Mouse (Mus musculus): ENCODE measurements around the gene Stat2. TPM values are rescaled to one million over a fixed set of nuclear protein-coding genes. Genes with fewer than 3 reads are reported as not detected.

The Stat2 gene
- polyA plus RNA-seq, 1 experiment from 2014 or later, result 12.0 TPM

- Histone ChIP-seq H3K9me3 (ENCODE audit: control insufficient read depth, low read length) (no peaks in the 10 kb centered on the region), H3K27ac (ENCODE audit: low read depth) (no peak overlapping the region), H3K4me2 (ENCODE audit: low read length) (no peak overlapping the region), H3K4me3 (ENCODE audit: low read depth, low read length) (no peak overlapping the region), H3K36me3 (ENCODE audit: control insufficient read depth, insufficient read depth, low read length) (no peaks in the 10 kb centered on the region), H3K27me3 (replicated peaks; ENCODE audit: control insufficient read depth, insufficient read depth, low read length) (no peaks in the 10 kb centered on the region), H3K4me1 (replicated peaks; ENCODE audit: control insufficient read depth, insufficient read depth, low read length) (peaks cover 16% of the 10 kb centered on the region), H3K9ac (ENCODE audit: low read length) (no peak overlapping the region)
- DNase-seq (ENCODE audit: low spot score), result no peak
- WGBS, result 63% methylated on average over 6 of the region's 6 CpGs
- no peak for ATAC-seq (replicated peaks; ENCODE audit: low FRiP score, low TSS enrichment, low read depth)
Measured at GRCm38 (mm10) chr10:128298243-128298642, 27.9 kb downstream of the Stat2 start.

DNA sequence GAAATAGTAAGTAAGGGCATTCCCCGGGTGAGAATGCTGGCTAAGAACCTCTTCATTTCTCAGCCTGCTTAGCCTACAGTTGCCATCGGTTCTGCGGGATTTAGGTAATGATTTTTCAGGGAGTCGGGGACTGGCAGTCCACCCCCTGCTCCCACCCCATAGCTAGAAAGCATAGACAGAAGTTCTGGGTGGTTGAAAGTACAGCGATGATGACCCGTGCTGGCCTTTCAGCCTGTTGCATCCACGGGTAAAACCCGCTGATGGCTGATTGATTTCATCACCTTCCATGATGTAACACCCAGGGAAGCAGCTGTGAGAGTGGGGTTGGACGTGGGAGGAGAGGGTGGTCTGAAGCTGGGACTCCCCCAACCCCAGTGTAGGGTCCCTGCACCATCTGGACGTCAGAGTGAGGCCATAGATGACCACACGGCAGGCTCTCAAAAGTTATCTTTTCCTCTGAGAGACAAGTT is 28.4 kb downstream of the Stat2 start, which contains the start of gene Il23a:
TSS of gene Il23a (minus strand) at position 51 of the 470 bp plus-strand sequence.
- H3K27me3 ChIP-seq (replicated peaks; ENCODE audit: control insufficient read depth, insufficient read depth, low read length), result no peaks in the 10 kb centered on the region
- DNase-seq (ENCODE audit: low spot score), result no peak
- H3K27ac ChIP-seq (ENCODE audit: low read depth), result peak within 1 kb of the TSS; percentile 64
- H3K4me3 ChIP-seq (ENCODE audit: low read depth, low read length), result no peak within 1 kb of the TSS
- no peak for ATAC-seq (replicated peaks; ENCODE audit: low FRiP score, low TSS enrichment, low read depth)
- no peak within 1 kb of the TSS for H3K9ac ChIP-seq (ENCODE audit: low read length)
- H3K36me3 ChIP-seq (ENCODE audit: control insufficient read depth, insufficient read depth, low read length), result no peaks in the 10 kb centered on the region
- 76% methylated on average over 11 of the region's 11 CpGs for WGBS
- peaks cover 17% of the 10 kb centered on the region for H3K4me1 ChIP-seq (replicated peaks; ENCODE audit: control insufficient read depth, insufficient read depth, low read length)
- H3K4me2 ChIP-seq (ENCODE audit: low read length), result no peak within 1 kb of the TSS
- no peaks in the 10 kb centered on the region for H3K9me3 ChIP-seq (ENCODE audit: control insufficient read depth, low read length)

GRCm38 (mm10) chr10:128302357-128302756 is 32.0 kb downstream of the Stat2 start:
- Histone ChIP-seq H3K4me1 (replicated peaks; ENCODE audit: control insufficient read depth, insufficient read depth, low read length) (peaks cover 20% of the 10 kb centered on the region), H3K9me3 (ENCODE audit: control insufficient read depth, low read length) (no peaks in the 10 kb centered on the region), H3K27me3 (replicated peaks; ENCODE audit: control insufficient read depth, insufficient read depth, low read length) (no peaks in the 10 kb centered on the region), H3K4me3 (ENCODE audit: low read depth, low read length) (peak overlapping the region; percentile 63), H3K27ac (ENCODE audit: low read depth) (peak overlapping the region; percentile 85), H3K36me3 (ENCODE audit: control insufficient read depth, insufficient read depth, low read length) (peaks cover 14% of the 10 kb centered on the region; the same call in 1 of the 2 replicates), H3K9ac (ENCODE audit: low read length) (peak overlapping the region; percentile 91), H3K4me2 (ENCODE audit: low read length) (peak overlapping the region; percentile 86)
- ATAC-seq (replicated peaks; ENCODE audit: low FRiP score, low TSS enrichment, low read depth), result no peak
- 34% methylated on average over 3 of the region's 3 CpGs for WGBS
- peak; percentile 51 for DNase-seq (ENCODE audit: low spot score)

- peaks cover 14% of the 10 kb centered on the region; the same call in 1 of the 2 replicates for H3K36me3 ChIP-seq (ENCODE audit: control insufficient read depth, insufficient read depth, low read length)
- H3K4me1 ChIP-seq (replicated peaks; ENCODE audit: control insufficient read depth, insufficient read depth, low read length), result peaks cover 16% of the 10 kb centered on the region
- H3K4me3 ChIP-seq (ENCODE audit: low read depth, low read length), result peak overlapping the region; percentile 63
- DNase-seq (ENCODE audit: low spot score) (no peak), ATAC-seq (replicated peaks; ENCODE audit: low FRiP score, low TSS enrichment, low read depth) (peak; percentile 40)
- no peaks in the 10 kb centered on the region for H3K27me3 ChIP-seq (replicated peaks; ENCODE audit: control insufficient read depth, insufficient read depth, low read length)
- peak overlapping the region; percentile 86 for H3K4me2 ChIP-seq (ENCODE audit: low read length)
- H3K9ac ChIP-seq (ENCODE audit: low read length), result peak overlapping the region; percentile 91
- H3K9me3 ChIP-seq (ENCODE audit: control insufficient read depth, low read length), result no peaks in the 10 kb centered on the region
- under 1% methylated on average over 9 of the region's 9 CpGs for WGBS
- H3K27ac ChIP-seq (ENCODE audit: low read depth), result peak overlapping the region; percentile 85
Measured at GRCm38 (mm10) chr10:128302785-128303125, 32.4 kb downstream of the Stat2 start.

DNA sequence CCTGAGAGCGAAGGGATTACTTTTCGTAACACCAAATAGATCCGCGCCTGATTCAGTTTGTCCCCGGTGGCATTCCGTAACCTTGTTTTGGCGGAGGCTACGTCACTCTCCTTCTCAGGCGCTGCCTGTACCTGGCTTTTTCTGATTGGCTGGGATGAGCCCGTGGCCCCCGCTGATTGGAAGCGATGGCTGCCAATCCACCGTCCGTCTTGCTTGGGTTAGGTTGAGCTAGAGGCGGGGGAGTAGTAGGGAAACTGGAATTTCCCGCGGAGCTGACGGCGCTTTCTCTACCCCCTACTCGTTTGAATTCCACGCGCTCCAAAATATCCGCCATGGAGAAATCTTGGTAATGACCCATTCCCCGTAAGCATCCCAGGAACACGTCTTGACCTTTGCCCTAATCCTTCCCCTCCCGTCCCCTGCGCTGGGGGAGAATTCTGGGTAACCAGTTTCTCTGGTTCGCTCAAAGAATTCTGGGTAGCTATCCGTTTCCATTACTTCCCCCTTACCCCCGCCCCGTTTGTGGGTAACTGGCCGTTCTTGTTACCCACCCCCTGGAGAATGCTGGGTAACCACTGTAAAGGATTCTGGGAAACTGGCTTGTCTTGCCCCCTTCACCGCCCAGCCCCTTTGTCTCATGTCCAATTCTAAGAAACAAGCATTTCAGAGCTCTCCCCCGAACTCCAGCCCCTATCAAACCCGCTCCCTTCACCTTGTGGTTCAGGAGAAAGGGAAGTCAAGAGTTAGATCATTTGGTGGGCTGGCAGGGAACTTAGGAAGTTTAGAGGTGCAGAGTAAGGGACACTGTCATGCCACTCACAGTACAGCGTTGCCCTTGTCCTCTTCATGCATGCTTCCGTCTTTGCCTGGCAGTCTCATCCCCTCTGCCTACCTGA is 33.0 kb downstream of the Stat2 start, which contains the start of gene Pan2:
TSS of gene Pan2 (plus strand) at position 210 of the 896 bp plus-strand sequence.
- ATAC-seq (replicated peaks; ENCODE audit: low FRiP score, low TSS enrichment, low read depth) (peak; percentile 99), DNase-seq (ENCODE audit: low spot score) (peak; percentile 100)
- Histone ChIP-seq H3K9me3 (ENCODE audit: control insufficient read depth, low read length) (no peaks in the 10 kb centered on the region), H3K9ac (ENCODE audit: low read length) (peak within 1 kb of the TSS; percentile 91), H3K4me2 (ENCODE audit: low read length) (peak within 1 kb of the TSS; percentile 86), H3K27ac (ENCODE audit: low read depth) (peak within 1 kb of the TSS; percentile 85), H3K4me3 (ENCODE audit: low read depth, low read length) (peak within 1 kb of the TSS; percentile 63), H3K4me1 (replicated peaks; ENCODE audit: control insufficient read depth, insufficient read depth, low read length) (peaks cover 13% of the 10 kb centered on the region), H3K27me3 (replicated peaks; ENCODE audit: control insufficient read depth, insufficient read depth, low read length) (no peaks in the 10 kb centered on the region), H3K36me3 (ENCODE audit: control insufficient read depth, insufficient read depth, low read length) (peaks cover 20% of the 10 kb centered on the region)
- WGBS, result 2% methylated on average over 37 of the region's 37 CpGs

- peaks cover 6% of the 10 kb centered on the region; the same call in 1 of the 2 replicates for H3K4me1 ChIP-seq (replicated peaks; ENCODE audit: control insufficient read depth, insufficient read depth, low read length)
- ATAC-seq (replicated peaks; ENCODE audit: low FRiP score, low TSS enrichment, low read depth) (no peak), DNase-seq (ENCODE audit: low spot score) (no peak)
- no peak overlapping the region for H3K4me2 ChIP-seq (ENCODE audit: low read length)
- H3K27ac ChIP-seq (ENCODE audit: low read depth), result no peak overlapping the region
- H3K27me3 ChIP-seq (replicated peaks; ENCODE audit: control insufficient read depth, insufficient read depth, low read length), result no peaks in the 10 kb centered on the region
- H3K9ac ChIP-seq (ENCODE audit: low read length), result no peak overlapping the region
- H3K4me3 ChIP-seq (ENCODE audit: low read depth, low read length), result no peak overlapping the region
- 87% methylated on average over 7 of the region's 7 CpGs for WGBS
- peaks cover 76% of the 10 kb centered on the region for H3K36me3 ChIP-seq (ENCODE audit: control insufficient read depth, insufficient read depth, low read length)
- H3K9me3 ChIP-seq (ENCODE audit: control insufficient read depth, low read length), result no peaks in the 10 kb centered on the region
Measured at GRCm38 (mm10) chr10:128309654-128310053, 39.3 kb downstream of the Stat2 start.

- Histone ChIP-seq H3K9me3 (ENCODE audit: control insufficient read depth, low read length) (no peaks in the 10 kb centered on the region), H3K36me3 (ENCODE audit: control insufficient read depth, insufficient read depth, low read length) (peaks cover 81% of the 10 kb centered on the region), H3K9ac (ENCODE audit: low read length) (0 out of 2 replicates have a peak overlapping the region, but pooled peaks have one; percentile 2), H3K4me3 (ENCODE audit: low read depth, low read length) (no peak overlapping the region), H3K27ac (ENCODE audit: low read depth) (no peak overlapping the region), H3K27me3 (replicated peaks; ENCODE audit: control insufficient read depth, insufficient read depth, low read length) (no peaks in the 10 kb centered on the region), H3K4me2 (ENCODE audit: low read length) (no peak overlapping the region), H3K4me1 (replicated peaks; ENCODE audit: control insufficient read depth, insufficient read depth, low read length) (peaks cover 6% of the 10 kb centered on the region; the same call in 1 of the 2 replicates)
- ATAC-seq (replicated peaks; ENCODE audit: low FRiP score, low TSS enrichment, low read depth) (no peak), DNase-seq (ENCODE audit: low spot score) (peak; percentile 53)
- 52% methylated on average over 11 of the region's 11 CpGs for WGBS
Measured at GRCm38 (mm10) chr10:128310177-128310576, 39.8 kb downstream of the Stat2 start.

GRCm38 (mm10) chr10:128310902-128311301 is 40.5 kb downstream of the Stat2 start:
- ATAC-seq (replicated peaks; ENCODE audit: low FRiP score, low TSS enrichment, low read depth), result no peak
- no peaks in the 10 kb centered on the region for H3K9me3 ChIP-seq (ENCODE audit: control insufficient read depth, low read length)
- WGBS, result 78% methylated on average over 4 of the region's 4 CpGs

More at GRCm38 (mm10) chr10:128310902-128311301, 40.5 kb downstream of the Stat2 start:
- no peak overlapping the region for H3K27ac ChIP-seq (ENCODE audit: low read depth)
- H3K36me3 ChIP-seq (ENCODE audit: control insufficient read depth, insufficient read depth, low read length), result peaks cover 85% of the 10 kb centered on the region
- DNase-seq (ENCODE audit: low spot score), result no peak
- peaks cover 6% of the 10 kb centered on the region; the same call in 1 of the 2 replicates for H3K4me1 ChIP-seq (replicated peaks; ENCODE audit: control insufficient read depth, insufficient read depth, low read length)
- H3K4me2 ChIP-seq (ENCODE audit: low read length), result no peak overlapping the region
- H3K9ac ChIP-seq (ENCODE audit: low read length), result no peak overlapping the region
- H3K27me3 ChIP-seq (replicated peaks; ENCODE audit: control insufficient read depth, insufficient read depth, low read length), result no peaks in the 10 kb centered on the region
- H3K4me3 ChIP-seq (ENCODE audit: low read depth, low read length), result no peak overlapping the region
